Mouse (Mus musculus): ENCODE results near the gene Tmco5. TPM values are rescaled to one million over a fixed set of nuclear protein-coding genes. Genes with fewer than 3 reads are reported as not detected.

Gene Tmco5
- not detected in 2 replicates for polyA plus RNA-seq (2016; fragmentation: Nextera tagmentation; extraction: Ambion mirVana)

DNA sequence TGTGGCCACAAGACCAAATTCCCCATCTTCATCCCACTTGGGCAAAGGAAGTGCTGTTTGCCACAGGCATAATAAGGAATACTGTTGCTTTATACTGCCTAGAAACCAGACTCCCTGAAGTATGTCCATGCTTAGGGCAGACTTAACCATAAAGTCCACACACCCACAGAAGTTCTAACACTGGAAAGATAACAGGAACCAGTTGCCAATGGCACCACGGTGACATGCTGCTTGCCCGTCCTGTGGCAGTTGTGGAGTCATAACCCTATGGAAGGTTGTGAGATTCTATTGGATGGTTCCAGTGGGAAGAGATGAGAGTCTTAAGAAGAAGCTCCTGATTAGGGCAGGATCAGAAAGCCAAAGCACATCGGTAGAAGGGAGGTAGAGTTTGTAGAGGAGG, at the start of gene Tmco5:
Gene Tmco5, plus strand, starts transcription at position 301 of the 400 bp plus-strand sequence.
- ATAC-seq (ENCODE audit: low FRiP score), result no peak
- H3K4me2 ChIP-seq, result no peak within 1 kb of the TSS
- H3K36me3 ChIP-seq (replicated peaks), result no peaks in the 10 kb centered on the region
- H3K4me3 ChIP-seq (replicated peaks), result no peak within 1 kb of the TSS
- H3K27me3 ChIP-seq, result no peaks in the 10 kb centered on the region; the same call in 1 of the 2 replicates
- H3K4me1 ChIP-seq, result peaks cover 5% of the 10 kb centered on the region; the same call in 1 of the 2 replicates
- no peaks in the 10 kb centered on the region for H3K9me3 ChIP-seq
- H3K27ac ChIP-seq, result no peak within 1 kb of the TSS
- no peak within 1 kb of the TSS for H3K9ac ChIP-seq
- 93% methylated on average over 3 of the region's 3 CpGs for WGBS

- H3K9ac ChIP-seq, result no peak overlapping the region
- no peak overlapping the region for H3K4me3 ChIP-seq (replicated peaks)
- H3K4me1 ChIP-seq, result no peaks in the 10 kb centered on the region
- ATAC-seq (ENCODE audit: low FRiP score), result no peak
- no peaks in the 10 kb centered on the region for H3K36me3 ChIP-seq (replicated peaks)
- H3K27me3 ChIP-seq, result no peaks in the 10 kb centered on the region
- H3K27ac ChIP-seq, result no peak overlapping the region
- no peak overlapping the region for H3K4me2 ChIP-seq
- WGBS, result 74% methylated on average over 11 of the region's 11 CpGs
- no peaks in the 10 kb centered on the region for H3K9me3 ChIP-seq
Measured at GRCm38 (mm10) chr2:116831863-116832262, 46.6 kb upstream of the Tmco5 start.

DNA sequence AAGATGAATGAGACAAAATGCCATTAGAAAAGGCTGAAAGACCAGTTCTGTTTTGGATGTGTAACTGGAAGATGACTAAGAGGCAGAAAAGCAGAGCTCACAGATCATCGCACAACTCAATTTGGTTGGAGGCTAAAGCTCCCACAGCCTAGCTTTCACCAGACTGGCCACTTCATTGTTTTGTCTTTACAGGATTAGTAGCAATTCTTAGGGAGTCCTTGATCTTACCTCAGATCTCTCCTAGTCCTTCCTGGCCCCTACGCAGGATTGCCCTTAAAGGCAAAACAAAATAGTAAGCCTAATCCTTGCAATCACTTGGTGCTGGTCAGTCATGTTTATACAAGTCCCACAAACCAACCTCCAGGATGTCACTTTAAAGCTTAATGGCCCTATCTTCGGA, 40.7 kb upstream of the Tmco5 start:
- Histone ChIP-seq H3K9ac (no peak overlapping the region), H3K9me3 (no peaks in the 10 kb centered on the region), H3K27me3 (no peaks in the 10 kb centered on the region), H3K4me3 (replicated peaks) (no peak overlapping the region), H3K4me2 (no peak overlapping the region), H3K4me1 (peaks cover 4% of the 10 kb centered on the region; the same call in 1 of the 2 replicates), H3K27ac (no peak overlapping the region), H3K36me3 (replicated peaks) (no peaks in the 10 kb centered on the region)
- 23% methylated on average over 3 of the region's 3 CpGs for WGBS
- no peak for ATAC-seq (ENCODE audit: low FRiP score)

- H3K27ac ChIP-seq, result no peak overlapping the region
- ATAC-seq (ENCODE audit: low FRiP score), result peak; percentile 75; the same call in 1 of the 2 replicates
Measured at GRCm38 (mm10) chr2:116838538-116839197, 39.8 kb upstream of the Tmco5 start.

DNA sequence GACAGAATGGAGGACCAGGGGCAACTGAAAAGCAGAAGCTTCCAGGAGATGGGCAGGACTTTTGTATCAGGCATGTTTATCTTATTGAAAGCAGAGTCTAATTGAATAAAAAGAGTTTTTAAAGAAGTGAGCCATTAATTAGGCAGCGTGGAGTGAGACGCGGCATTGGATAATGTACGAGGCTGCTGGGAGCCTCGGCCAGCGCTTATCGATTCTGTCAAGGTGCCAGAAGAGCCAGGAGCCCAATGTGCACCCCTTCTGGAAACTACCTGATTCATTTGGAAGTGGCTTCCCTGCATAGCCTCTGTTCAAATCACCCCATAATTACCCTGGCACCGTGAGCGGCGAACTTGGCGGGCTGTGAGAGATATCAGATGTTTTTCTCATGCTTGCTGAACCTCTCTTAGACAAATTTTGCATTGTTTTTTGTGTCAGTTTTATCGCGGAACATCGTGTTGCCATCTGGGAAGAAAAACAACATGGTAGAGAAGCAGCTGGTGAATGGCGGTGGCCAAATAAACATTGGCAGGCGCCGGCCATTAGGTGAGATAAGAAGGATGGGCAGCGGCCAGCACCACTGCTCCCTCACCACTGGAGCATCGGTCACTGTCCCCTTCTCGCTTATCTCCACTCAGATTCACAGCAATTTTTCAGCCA, 28.4 kb upstream of the Tmco5 start:
- H3K4me1 ChIP-seq, result peaks cover 4% of the 10 kb centered on the region; the same call in 1 of the 2 replicates
- no peak overlapping the region for H3K27ac ChIP-seq
- no peak for ATAC-seq (ENCODE audit: low FRiP score)

More at GRCm38 (mm10) chr2:116838538-116839197, 39.8 kb upstream of the Tmco5 start:
- H3K9me3 ChIP-seq, result no peaks in the 10 kb centered on the region
- peaks cover 4% of the 10 kb centered on the region; the same call in 1 of the 2 replicates for H3K4me1 ChIP-seq
- no peaks in the 10 kb centered on the region for H3K36me3 ChIP-seq (replicated peaks)
- H3K4me3 ChIP-seq (replicated peaks), result no peak overlapping the region
- H3K4me2 ChIP-seq, result 0 out of 2 replicates have a peak overlapping the region, but pooled peaks have one; percentile 27
- H3K27me3 ChIP-seq, result no peaks in the 10 kb centered on the region
- H3K9ac ChIP-seq, result no peak overlapping the region
- WGBS, result 25% methylated on average over 8 of the region's 8 CpGs

DNA sequence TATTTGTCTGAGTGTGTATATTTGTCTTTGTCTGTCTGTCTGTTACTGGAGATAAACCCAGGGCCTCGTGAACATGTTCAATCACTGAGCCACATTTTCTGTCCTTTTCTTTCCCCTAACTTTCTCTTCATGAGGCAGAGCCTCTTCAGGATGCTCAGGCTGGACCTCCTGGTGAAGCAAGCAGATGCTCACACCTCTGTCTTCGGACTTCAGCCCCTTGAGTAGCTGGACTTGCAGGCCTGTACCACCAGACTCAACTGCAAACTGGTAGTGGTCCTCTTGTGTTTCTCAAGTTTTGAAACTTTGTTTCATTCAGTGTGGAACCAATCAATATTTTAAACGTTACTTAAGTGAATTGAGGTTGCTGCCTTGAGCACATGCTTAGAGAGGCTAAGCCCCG, 27.1 kb upstream of the Tmco5 start:
- Histone ChIP-seq H3K36me3 (replicated peaks) (no peaks in the 10 kb centered on the region), H3K4me2 (no peak overlapping the region), H3K4me1 (peaks cover 4% of the 10 kb centered on the region; the same call in 1 of the 2 replicates), H3K9ac (no peak overlapping the region), H3K4me3 (replicated peaks) (no peak overlapping the region), H3K9me3 (no peaks in the 10 kb centered on the region), H3K27ac (no peak overlapping the region), H3K27me3 (0 out of 2 replicates have a peak, but pooled peaks cover 2% of the 10 kb centered on the region)
- ATAC-seq (ENCODE audit: low FRiP score), result no peak
- 89% methylated on average over 4 of the region's 4 CpGs for WGBS

More for the DNA sequence above, 28.4 kb upstream of the Tmco5 start:
- H3K4me3 ChIP-seq (replicated peaks), result no peak overlapping the region
- no peaks in the 10 kb centered on the region for H3K36me3 ChIP-seq (replicated peaks)
- H3K27me3 ChIP-seq, result 0 out of 2 replicates have a peak, but pooled peaks cover 2% of the 10 kb centered on the region
- no peak overlapping the region for H3K4me2 ChIP-seq
- 86% methylated on average over 20 of the region's 20 CpGs for WGBS
- no peak overlapping the region for H3K9ac ChIP-seq
- H3K9me3 ChIP-seq, result no peaks in the 10 kb centered on the region

GRCm38 (mm10) chr2:116852249-116852648, 26.2 kb upstream of the Tmco5 start:
- Histone ChIP-seq H3K9ac (no peak overlapping the region), H3K9me3 (no peaks in the 10 kb centered on the region), H3K4me2 (no peak overlapping the region), H3K27me3 (0 out of 2 replicates have a peak, but pooled peaks cover 2% of the 10 kb centered on the region), H3K27ac (peak overlapping the region; percentile 36; the same call in 1 of the 2 replicates), H3K4me3 (replicated peaks) (no peak overlapping the region), H3K36me3 (replicated peaks) (no peaks in the 10 kb centered on the region), H3K4me1 (peaks cover 4% of the 10 kb centered on the region; the same call in 1 of the 2 replicates)
- no peak for ATAC-seq (ENCODE audit: low FRiP score)
- WGBS, result 29% methylated on average over 5 of the region's 5 CpGs

DNA sequence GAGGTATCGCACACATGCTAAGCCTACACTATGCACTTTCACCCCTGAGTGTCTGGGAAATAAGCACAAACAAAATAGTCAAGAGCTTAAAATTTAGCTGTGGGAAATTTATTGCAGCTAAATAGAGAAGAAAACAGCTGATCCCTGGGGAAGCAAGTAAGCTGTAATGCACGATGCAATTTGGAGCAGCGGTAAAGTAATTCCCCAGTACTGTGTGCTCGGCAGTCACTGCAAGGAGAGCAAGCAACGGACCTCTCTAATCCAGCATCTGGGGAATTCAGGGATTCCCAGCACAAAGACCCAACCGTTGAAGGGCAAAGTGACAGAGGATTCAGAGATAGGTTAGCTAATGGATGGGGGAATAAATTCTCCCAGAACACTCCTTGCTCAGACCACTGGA, 19.8 kb upstream of the Tmco5 start:
- no peak for ATAC-seq (ENCODE audit: low FRiP score)
- no peaks in the 10 kb centered on the region for H3K9me3 ChIP-seq
- H3K36me3 ChIP-seq (replicated peaks), result no peaks in the 10 kb centered on the region
- H3K27ac ChIP-seq, result no peak overlapping the region
- no peak overlapping the region for H3K4me2 ChIP-seq
- H3K4me1 ChIP-seq, result no peaks in the 10 kb centered on the region
- H3K9ac ChIP-seq, result no peak overlapping the region
- 73% methylated on average over 6 of the region's 6 CpGs for WGBS
- no peaks in the 10 kb centered on the region for H3K27me3 ChIP-seq
- no peak overlapping the region for H3K4me3 ChIP-seq (replicated peaks)

DNA sequence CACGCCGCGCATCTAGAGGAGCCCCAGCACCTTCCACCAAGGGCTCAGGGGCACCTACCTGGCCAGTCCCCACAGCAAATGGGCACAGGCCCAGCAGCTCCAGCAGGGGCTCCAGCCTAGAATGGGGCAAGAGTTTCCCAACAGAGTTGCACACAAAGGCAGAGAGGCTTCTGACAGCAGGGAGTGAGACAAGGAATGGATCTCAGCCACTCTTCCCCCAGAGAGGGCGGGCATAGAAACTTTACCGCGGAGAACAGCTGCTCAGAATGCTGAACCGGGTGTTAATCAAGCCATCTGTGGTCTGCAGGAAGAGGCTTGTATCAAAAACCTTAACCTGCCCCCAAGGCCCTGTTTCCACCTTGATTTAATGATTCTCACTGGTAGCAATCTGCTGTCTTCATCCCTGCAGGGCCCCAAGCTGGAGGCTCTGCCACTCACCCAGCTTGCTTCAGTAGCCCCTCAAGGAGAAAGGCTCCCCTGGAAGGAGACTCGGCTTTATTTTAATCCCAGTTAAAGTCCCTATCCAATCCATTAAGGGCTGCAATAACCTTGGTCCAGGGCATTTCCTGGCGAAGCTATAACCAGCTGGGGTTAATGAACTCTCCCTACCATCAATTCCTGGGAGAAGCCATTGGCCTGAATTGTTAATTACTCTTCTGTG, 1.4 kb upstream of the Tmco5 start:
- peaks cover 5% of the 10 kb centered on the region; the same call in 1 of the 2 replicates for H3K4me1 ChIP-seq

GRCm38 (mm10) chr2:116879730-116880129, 1.2 kb downstream of the Tmco5 start:
- H3K9ac ChIP-seq, result no peak overlapping the region
- no peak overlapping the region for H3K4me2 ChIP-seq
- no peak overlapping the region for H3K27ac ChIP-seq
- H3K9me3 ChIP-seq, result no peaks in the 10 kb centered on the region
- no peaks in the 10 kb centered on the region for H3K36me3 ChIP-seq (replicated peaks)
- 87% methylated on average over 3 of the region's 3 CpGs for WGBS
- H3K27me3 ChIP-seq, result no peaks in the 10 kb centered on the region; the same call in 1 of the 2 replicates
- H3K4me1 ChIP-seq, result peaks cover 5% of the 10 kb centered on the region; the same call in 1 of the 2 replicates
- H3K4me3 ChIP-seq (replicated peaks), result no peak overlapping the region
- ATAC-seq (ENCODE audit: low FRiP score), result no peak

More for the DNA sequence above, 1.4 kb upstream of the Tmco5 start:
- Histone ChIP-seq H3K36me3 (replicated peaks) (no peaks in the 10 kb centered on the region), H3K4me3 (replicated peaks) (no peak overlapping the region), H3K4me2 (no peak overlapping the region), H3K27me3 (no peaks in the 10 kb centered on the region; the same call in 1 of the 2 replicates), H3K9me3 (no peaks in the 10 kb centered on the region), H3K9ac (no peak overlapping the region), H3K27ac (peak overlapping the region; percentile 31; the same call in 1 of the 2 replicates)
- ATAC-seq (ENCODE audit: low FRiP score), result peak; percentile 57; the same call in 1 of the 2 replicates
- 31% methylated on average over 9 of the region's 9 CpGs for WGBS

DNA sequence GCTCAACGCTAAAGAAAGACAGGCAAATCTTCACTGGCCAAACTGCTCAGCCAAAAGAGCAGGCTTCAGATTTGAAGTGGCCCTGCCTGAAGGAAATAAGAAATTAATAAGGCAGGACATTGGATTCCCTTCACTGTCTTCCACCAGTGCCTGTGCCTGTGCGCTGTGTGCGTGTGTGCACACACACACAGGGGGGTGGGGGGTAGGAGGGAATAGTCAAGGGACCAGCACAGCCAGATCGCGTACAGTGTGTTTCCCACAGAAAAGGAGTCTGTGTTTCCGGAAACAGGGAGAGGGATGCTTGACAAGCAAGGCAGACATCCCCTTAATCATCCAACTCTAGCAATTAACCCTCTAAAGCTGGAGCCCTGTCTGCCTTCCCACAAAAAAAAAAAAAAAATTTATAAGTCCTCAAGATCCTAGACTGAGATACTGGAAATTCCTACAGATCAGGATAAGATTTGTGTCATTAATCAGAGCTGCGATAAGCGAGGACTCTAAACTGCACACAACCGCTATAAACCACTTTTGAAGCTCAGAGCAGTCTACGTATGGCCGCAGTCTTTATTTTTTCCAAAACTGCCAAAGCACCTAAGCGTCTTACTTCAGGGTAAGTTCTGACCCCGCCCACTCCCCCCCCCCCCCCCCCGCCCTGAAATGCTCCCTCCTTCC, 15.0 kb downstream of the Tmco5 start:
- peaks cover 7% of the 10 kb centered on the region; the same call in 1 of the 2 replicates for H3K4me1 ChIP-seq
- H3K9me3 ChIP-seq, result no peaks in the 10 kb centered on the region
- no peak overlapping the region for H3K27ac ChIP-seq
- H3K4me2 ChIP-seq, result peak overlapping the region; percentile 67
- no peak overlapping the region for H3K4me3 ChIP-seq (replicated peaks)
- 38% methylated on average over 13 of the region's 14 CpGs for WGBS
- no peaks in the 10 kb centered on the region for H3K36me3 ChIP-seq (replicated peaks)
- H3K9ac ChIP-seq, result no peak overlapping the region
- 0 out of 2 replicates have a peak, but pooled peaks have one; percentile 39 for ATAC-seq (ENCODE audit: low FRiP score)
- H3K27me3 ChIP-seq, result peaks cover 7% of the 10 kb centered on the region; the same call in 1 of the 2 replicates
